Mouse (Mus musculus): ENCODE measurements around the gene Myoz2.

Gene Myoz2

DNA sequence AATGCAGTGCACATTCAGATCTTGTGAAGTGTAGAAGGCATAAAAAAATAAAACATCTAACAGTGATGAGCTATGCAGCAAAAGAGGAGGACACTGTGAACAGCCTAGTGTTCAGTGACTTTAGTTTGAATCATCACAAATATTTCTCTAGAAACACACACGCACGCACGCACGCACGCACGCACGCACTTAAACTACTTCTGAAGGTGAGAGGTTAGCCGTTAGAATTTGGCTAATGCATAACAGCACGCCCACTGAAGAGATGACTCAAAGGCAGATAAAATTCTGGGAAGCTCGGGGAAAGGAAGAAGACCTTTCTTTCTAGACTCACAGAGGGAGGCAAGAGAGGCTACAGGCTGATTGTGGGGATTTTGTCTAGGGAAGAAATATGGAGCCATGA is 27.4 kb downstream of the Myoz2 start:
- DNase-seq (ENCODE audit: low read depth, low spot score): no peak

GRCm38 (mm10) chr3:123001053-123001452 is 33.8 kb downstream of the Myoz2 start:
- DNase-seq (ENCODE audit: low read depth, low spot score): no peak

GRCm38 (mm10) chr3:122998511-122998910 is 36.3 kb downstream of the Myoz2 start:
- no peak for DNase-seq (ENCODE audit: low read depth, low spot score)

- DNase-seq (ENCODE audit: low read depth, low spot score): no peak
Observed at GRCm38 (mm10) chr3:122996968-122997367, 37.8 kb downstream of the Myoz2 start.

- no peak for DNase-seq (ENCODE audit: low read depth, low spot score)
Observed at GRCm38 (mm10) chr3:122986906-122987305, 47.9 kb downstream of the Myoz2 start.

DNA sequence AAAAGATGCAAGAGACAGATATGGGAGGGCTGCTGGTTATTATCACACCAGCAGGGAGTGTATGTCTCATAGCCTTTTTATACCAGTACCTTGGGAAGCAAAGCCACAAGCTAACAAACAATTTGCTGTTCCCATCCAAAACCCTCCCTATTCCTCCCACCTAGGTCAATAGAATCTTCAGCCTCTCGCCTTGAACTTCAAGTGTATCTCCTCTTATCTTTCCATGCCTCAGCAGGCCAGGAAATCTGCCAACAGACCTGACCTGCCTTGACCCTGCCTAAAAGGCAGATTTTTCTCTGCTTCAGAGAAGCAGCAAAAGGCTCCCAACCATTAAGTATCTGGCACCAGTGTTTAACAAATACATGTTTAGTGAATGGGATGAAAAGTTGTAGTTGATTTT is 48.4 kb downstream of the Myoz2 start:
- no peak for DNase-seq (ENCODE audit: low read depth, low spot score)

DNA sequence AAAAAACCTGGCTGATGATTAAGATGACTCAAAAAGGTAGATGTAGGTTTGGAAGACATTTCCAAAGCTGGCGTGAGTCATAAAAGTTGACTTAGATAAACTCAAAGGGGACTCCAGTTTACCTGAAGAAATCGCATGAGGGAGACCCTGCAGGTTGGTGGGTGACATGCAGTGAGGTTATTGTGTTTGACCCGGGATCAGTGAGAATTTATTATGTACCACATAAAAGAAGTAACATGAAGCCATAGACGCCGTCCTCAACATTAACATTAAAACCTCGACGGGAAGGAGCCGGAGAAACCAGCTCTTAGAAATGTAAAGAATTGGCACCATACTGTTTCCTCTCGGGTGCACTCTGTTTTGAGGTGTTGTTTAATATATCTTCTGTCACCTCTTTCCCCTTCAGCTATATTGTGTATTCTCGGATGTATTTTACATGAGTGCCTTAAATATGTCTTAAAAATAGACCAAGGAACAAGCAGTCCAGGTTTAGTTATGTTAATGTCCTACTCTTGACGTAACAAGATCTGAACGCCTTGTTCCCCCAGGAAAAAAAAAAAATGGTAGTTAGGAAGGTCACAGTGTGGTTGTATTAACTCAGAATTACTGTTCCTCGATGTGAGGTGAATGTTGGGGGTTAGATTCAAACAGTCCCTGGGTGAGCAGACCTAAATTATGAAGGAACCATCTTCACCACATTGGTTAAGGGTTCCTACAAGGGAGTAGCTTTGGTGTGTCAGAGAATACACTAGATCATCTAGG is 49.5 kb downstream of the Myoz2 start:
- peak; percentile 46 for DNase-seq (ENCODE audit: low read depth, low spot score)

- DNase-seq (ENCODE audit: low read depth, low spot score): peak; percentile 93
Observed at GRCm38 (mm10) chr3:122984249-122985182, 50.3 kb downstream of the Myoz2 start, which contains the start of gene Usp53. TSS of gene Usp53 (minus strand) at chr3:122984510.

DNA sequence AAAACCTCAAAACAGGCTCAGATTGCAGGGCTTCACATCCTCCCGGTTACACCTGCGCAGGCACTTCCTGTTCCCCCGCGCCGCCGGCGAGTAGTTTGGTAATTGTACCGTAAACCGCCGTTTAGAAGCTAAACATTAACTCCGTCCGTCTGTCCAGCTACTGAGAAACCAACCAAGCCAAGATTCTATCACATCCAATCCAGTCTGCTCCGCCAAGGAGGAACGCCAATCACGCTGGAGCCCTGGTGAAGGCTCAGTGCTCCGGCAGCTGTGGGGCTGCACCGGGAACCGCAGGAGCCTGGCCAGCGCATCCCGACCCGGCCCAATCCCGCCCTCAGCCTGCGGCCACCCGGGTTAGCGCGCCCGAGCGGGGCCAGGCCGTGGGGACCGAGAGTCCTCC is 51.0 kb downstream of the Myoz2 start:
- DNase-seq (ENCODE audit: low read depth, low spot score): peak; percentile 68

DNA sequence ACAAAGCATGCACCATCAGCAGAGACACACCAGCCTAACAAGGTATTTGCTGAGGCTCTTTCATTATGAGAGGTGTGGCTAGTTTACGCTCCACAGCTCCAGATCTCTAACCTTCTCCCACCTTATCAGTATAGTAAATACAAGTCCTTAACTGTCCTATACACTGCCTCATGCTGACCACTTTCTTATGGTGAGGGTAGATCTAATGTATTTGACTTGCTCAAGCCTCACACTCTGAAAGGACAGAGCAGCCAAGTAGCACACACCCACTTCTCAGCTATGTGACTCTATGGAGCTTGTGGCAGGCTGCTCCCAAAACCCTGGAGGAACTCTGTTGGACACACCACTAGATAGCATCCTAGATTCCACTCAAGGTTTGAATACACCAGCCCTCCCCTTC is 58.9 kb downstream of the Myoz2 start:
- DNase-seq (ENCODE audit: low read depth, low spot score): no peak

- DNase-seq (ENCODE audit: low read depth, low spot score): no peak
Observed at GRCm38 (mm10) chr3:122975363-122975762, 59.5 kb downstream of the Myoz2 start.

DNA sequence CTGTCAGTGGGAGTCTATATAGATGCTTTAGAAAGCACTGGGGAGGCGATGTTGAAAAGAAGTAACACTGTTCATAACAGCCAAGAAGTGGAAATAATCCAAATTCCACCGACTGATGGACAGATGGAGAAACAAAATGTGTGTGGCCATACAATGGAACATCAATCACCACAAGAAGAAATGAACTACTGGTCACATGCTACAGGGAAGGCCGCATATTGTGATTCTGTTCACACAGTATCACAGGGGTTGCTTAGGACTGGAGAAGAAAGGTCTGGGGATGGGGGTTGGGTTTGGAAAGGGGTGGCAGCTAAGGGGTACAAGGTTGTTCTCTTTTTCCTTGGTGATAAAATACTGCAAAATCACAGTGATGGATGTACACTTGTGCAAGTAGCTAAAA is 60.0 kb downstream of the Myoz2 start:
- no peak for DNase-seq (ENCODE audit: low read depth, low spot score)

- DNase-seq (ENCODE audit: low read depth, low spot score): peak; percentile 24
Observed at GRCm38 (mm10) chr3:122972126-122972822, 62.5 kb downstream of the Myoz2 start.

GRCm38 (mm10) chr3:122968391-122968790 is 66.4 kb downstream of the Myoz2 start:
- no peak for DNase-seq (ENCODE audit: low read depth, low spot score)

- DNase-seq (ENCODE audit: low read depth, low spot score): no peak
Observed at GRCm38 (mm10) chr3:122964301-122964700, 70.5 kb downstream of the Myoz2 start.

Data from forelimb bud, embryonic 11.5 days (tissue).